Mouse (Mus musculus) testis, adult 2 months (tissue): ENCODE measurements at regions not wholly inside any gene's neighbourhood (a gene's known extent, or its start where the extent isn't known, plus 50 kb on each side); places are given as distances from the start of the nearest gene placed in this dataset.
"Not testable (repeated sequence)": the region's sequence is repeated elsewhere in the genome, so short reads cannot be mapped to it uniquely, and the experiment has no call there.

Experiments
- H3K27ac ChIP-seq: fragments of 200-500 bp; 2 replicates; pipeline ENCODE4 v1.5.1; 2012; ENCODE audit warnings: low read depth, low read length; ENCODE audit not compliant: control insufficient read depth, insufficient read depth
- H3K27me3 ChIP-seq: fragments of 200-500 bp; 2 replicates; pipeline ENCODE4 v1.6.1; 2012; ENCODE audit warnings: mild to moderate bottlenecking, low read length, moderate library complexity; ENCODE audit not compliant: control insufficient read depth, insufficient read depth
- H3K36me3 ChIP-seq: fragments of 200-500 bp; 2 replicates; pipeline ENCODE4 v1.6.1; 2012; ENCODE audit warnings: mild to moderate bottlenecking, low read length; ENCODE audit not compliant: control insufficient read depth, insufficient read depth
- H3K4me1 ChIP-seq: fragments of 200-500 bp; 2 replicates; pipeline ENCODE4 v1.6.1; 2012; ENCODE audit warnings: low read length; ENCODE audit not compliant: control insufficient read depth, insufficient read depth
- H3K4me3 ChIP-seq: fragments of 200-500 bp; 2 replicates; pipeline ENCODE4 v1.5.1; 2012; ENCODE audit warnings: low read depth, mild to moderate bottlenecking, low read length, moderate library complexity, mixed read lengths; ENCODE audit not compliant: control insufficient read depth
- CTCF ChIP-seq: fragments of 200-500 bp; IDR thresholded peaks from 2 replicates; pipeline ENCODE4 v1.5.1; 2012; ENCODE audit warnings: low read depth, mild to moderate bottlenecking, inconsistent platforms, low read length, moderate library complexity; ENCODE audit not compliant: control insufficient read depth, insufficient read depth, insufficient replicate concordance
- POLR2A ChIP-seq: fragments of 200-500 bp; IDR thresholded peaks from 2 replicates; pipeline ENCODE4 v1.6.1; 2012; ENCODE audit warnings: low read depth, mild to moderate bottlenecking, inconsistent platforms, low read length, moderate library complexity; ENCODE audit not compliant: control insufficient read depth

- Histone ChIP-seq H3K27me3 (no peaks in the 10 kb centered on the region), H3K4me1 (no peaks in the 10 kb centered on the region), H3K36me3 (no peaks in the 10 kb centered on the region), H3K27ac (no peak overlapping the region), H3K4me3 (no peak overlapping the region)
- TF ChIP-seq POLR2A, result no peak
- TF ChIP-seq CTCF, result no peak
Measured at GRCm38 (mm10) chr1:160843671-160844070, 50.7 kb upstream of the Rabgap1l start.

GRCm38 (mm10) chr1:160844709-160845108 is 51.7 kb upstream of the Rabgap1l start:
- not testable (repeated sequence) for H3K27ac ChIP-seq, H3K36me3 ChIP-seq, H3K27me3 ChIP-seq, H3K4me3 ChIP-seq, H3K4me1 ChIP-seq

- TF ChIP-seq CTCF, result no peak
- no peak for TF ChIP-seq POLR2A
- H3K36me3 ChIP-seq, result no peaks in the 10 kb centered on the region
- no peaks in the 10 kb centered on the region for H3K4me1 ChIP-seq
Measured at GRCm38 (mm10) chr1:160850674-160851073, 55.5 kb upstream of the Rc3h1 start.

GRCm38 (mm10) chr1:160854410-160854809 is 51.8 kb upstream of the Rc3h1 start:
- TF ChIP-seq CTCF (no peak), POLR2A (no peak)
- Histone ChIP-seq H3K27me3 (no peaks in the 10 kb centered on the region), H3K27ac (no peak overlapping the region), H3K36me3 (no peaks in the 10 kb centered on the region), H3K4me3 (no peak overlapping the region), H3K4me1 (no peaks in the 10 kb centered on the region)

More at GRCm38 (mm10) chr1:160850674-160851073, 55.5 kb upstream of the Rc3h1 start:
- Histone ChIP-seq H3K27ac (no peak overlapping the region), H3K4me3 (no peak overlapping the region), H3K27me3 (no peaks in the 10 kb centered on the region)

GRCm38 (mm10) chr1:160855411-160855810 is 50.8 kb upstream of the Rc3h1 start:
- no peak overlapping the region for H3K4me3 ChIP-seq
- H3K27ac ChIP-seq, result no peak overlapping the region
- no peaks in the 10 kb centered on the region for H3K27me3 ChIP-seq
- H3K36me3 ChIP-seq, result no peaks in the 10 kb centered on the region
- no peaks in the 10 kb centered on the region for H3K4me1 ChIP-seq
- no peak for TF ChIP-seq CTCF
- TF ChIP-seq POLR2A, result no peak

- Histone ChIP-seq H3K36me3 (no peaks in the 10 kb centered on the region), H3K27ac (peak overlapping the region; percentile 52; the same call in 1 of the 2 replicates), H3K27me3 (no peaks in the 10 kb centered on the region), H3K4me3 (no peak overlapping the region), H3K4me1 (no peaks in the 10 kb centered on the region)
- TF ChIP-seq CTCF, result no peak
- TF ChIP-seq POLR2A, result no peak
Measured at GRCm38 (mm10) chr1:160855926-160856620, 50.1 kb upstream of the Rc3h1 start.
